Mouse (Mus musculus) left cerebral cortex, postnatal 4 days (tissue): Measurements from ENCODE around the gene Dlk1. TPM values are rescaled to one million over a fixed set of nuclear protein-coding genes. Genes with fewer than 3 reads are reported as not detected.
"Not testable (repeated sequence)": the region's sequence is repeated elsewhere in the genome, so short reads cannot be mapped to it uniquely, and the experiment has no call there.

Source experiments
- DNase-seq: peaks from one replicate; pipeline ENCODE4 v3.0.0-alpha.2; 2022
- intact Hi-C: fragments of 180-260 bp; cut with DNase I; formaldehyde crosslinking; loops from one replicate; pipeline ENCODE4 v1.15.1; 2025
- total RNA-seq, 2 experiments: library from RNA; stranded (reverse); gene quantifications; 2 replicates each; pipeline ENCODE4 v1.2.3; 2021

The Dlk1 gene
- total RNA-seq, 2 experiments from 2014 or later, result 2.6 to 4.6 TPM

GRCm38 (mm10) chr12:109438383-109438782, 14.2 kb upstream of the Dlk1 start:
- DNase-seq, result no peak
- intact Hi-C loops, result no loop called here

- DNase-seq, result no peak
Observed at GRCm38 (mm10) chr12:109439974-109440373, 12.6 kb upstream of the Dlk1 start.

GRCm38 (mm10) chr12:109441366-109441765, 11.3 kb upstream of the Dlk1 start:
- DNase-seq, result peak; percentile 46

More at GRCm38 (mm10) chr12:109439974-109440373, 12.6 kb upstream of the Dlk1 start:
- intact Hi-C loops, result no loop called here

DNA sequence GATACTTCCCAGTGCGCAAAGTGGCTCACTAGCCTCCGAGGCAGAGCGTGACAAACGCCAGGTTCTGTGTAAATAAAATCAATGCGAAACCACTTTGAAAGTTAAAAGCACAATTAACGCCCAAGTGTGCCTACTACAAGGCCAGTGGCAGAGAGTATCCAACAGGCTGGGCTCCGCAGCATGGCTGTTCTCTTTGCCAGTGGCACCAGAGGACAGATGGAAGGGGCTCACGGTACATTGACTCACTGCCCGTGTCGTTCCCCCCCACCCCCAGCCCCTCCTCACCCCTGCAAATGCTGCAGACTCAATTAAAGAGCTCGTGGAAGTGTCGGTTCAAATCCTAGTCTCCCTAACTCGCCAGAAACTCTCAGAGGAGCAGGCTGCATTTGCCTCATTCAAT, 10.5 kb upstream of the Dlk1 start:
- DNase-seq, result peak; percentile 54
- intact Hi-C loops, result no loop called here

More at GRCm38 (mm10) chr12:109441366-109441765, 11.3 kb upstream of the Dlk1 start:
- intact Hi-C loops, result no loop called here

DNA sequence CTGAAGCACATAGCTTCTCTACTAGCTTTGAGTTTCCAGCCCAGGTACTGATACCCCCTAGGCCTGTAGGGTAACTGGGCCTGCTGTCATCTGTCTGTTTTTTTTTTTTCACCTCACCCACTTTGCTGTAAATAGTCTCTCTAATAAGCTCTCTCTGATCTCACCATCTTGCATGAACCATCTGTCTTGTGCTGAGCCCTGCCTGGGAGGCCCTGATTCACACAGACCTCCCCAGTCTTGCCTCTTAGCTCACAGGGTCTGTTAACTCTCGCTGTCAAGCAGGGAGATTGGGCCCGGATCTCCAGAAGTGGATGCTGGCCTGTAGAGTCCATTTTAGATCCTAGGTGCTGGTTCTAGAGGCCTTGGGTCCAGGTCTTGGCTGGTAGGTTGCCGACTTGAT, 9.3 kb upstream of the Dlk1 start:
- DNase-seq, result no peak
- intact Hi-C loops, result no loop called here

DNA sequence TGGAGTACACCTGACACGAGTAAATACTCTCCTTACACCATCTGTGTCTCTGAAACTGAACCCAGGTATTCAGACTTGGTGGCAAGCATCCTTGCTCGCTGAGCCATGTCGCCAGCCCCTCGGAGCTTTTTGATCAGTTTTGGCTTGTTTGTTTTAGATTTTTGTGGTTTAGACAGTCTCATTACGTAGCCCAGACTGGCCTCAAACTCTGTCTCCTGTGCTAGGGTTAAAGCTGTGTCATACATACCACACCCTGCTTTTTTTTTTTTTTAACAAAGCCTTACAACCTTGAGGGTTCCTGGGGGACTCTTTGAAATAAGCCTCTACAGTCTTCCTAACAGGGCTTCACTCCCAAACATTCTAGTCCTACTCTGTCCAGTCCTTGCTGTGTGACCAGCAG, 7.6 kb upstream of the Dlk1 start:
- intact Hi-C loops, result no loop called here
- DNase-seq, result no peak

DNA sequence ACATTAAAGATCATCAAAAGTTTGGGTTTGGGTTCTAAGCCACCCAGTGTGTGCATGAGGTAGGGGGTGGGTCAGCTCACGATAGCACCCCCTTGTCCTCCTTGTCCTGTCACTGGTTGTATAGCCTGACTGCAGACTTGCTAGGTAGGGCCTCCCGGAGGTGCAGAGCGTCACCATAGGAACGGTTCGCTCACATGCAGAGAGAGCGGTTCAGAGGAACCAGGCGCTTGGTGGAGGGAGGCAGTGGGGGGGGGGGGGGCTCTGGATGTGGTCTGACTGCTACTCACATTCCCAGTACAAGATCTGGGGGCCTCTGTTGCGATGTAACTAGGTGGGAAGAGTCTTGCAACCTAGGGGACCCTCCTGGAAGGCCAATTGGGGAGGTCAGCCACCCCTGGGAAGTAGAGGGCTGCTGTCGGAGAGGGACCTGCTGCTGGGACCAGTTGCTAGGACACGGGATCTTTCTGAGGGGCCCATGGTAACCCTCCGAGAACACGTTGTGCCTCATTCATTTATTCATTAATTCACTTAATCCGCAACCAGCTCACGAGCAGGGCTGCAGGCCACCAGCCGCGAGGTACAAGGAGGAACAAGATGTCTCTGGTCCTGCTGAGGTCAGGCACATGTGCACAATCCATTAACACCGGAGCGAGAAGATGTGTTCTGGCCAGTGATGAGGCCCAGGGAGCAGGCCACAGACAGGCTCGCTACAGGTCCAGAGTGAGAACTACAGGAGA, 7.0 kb upstream of the Dlk1 start:
- no peak for DNase-seq
- intact Hi-C loops, result no loop called here

- intact Hi-C loops, result no loop called here
- DNase-seq, result no peak
Observed at GRCm38 (mm10) chr12:109446236-109446941, 6.2 kb upstream of the Dlk1 start.

DNA sequence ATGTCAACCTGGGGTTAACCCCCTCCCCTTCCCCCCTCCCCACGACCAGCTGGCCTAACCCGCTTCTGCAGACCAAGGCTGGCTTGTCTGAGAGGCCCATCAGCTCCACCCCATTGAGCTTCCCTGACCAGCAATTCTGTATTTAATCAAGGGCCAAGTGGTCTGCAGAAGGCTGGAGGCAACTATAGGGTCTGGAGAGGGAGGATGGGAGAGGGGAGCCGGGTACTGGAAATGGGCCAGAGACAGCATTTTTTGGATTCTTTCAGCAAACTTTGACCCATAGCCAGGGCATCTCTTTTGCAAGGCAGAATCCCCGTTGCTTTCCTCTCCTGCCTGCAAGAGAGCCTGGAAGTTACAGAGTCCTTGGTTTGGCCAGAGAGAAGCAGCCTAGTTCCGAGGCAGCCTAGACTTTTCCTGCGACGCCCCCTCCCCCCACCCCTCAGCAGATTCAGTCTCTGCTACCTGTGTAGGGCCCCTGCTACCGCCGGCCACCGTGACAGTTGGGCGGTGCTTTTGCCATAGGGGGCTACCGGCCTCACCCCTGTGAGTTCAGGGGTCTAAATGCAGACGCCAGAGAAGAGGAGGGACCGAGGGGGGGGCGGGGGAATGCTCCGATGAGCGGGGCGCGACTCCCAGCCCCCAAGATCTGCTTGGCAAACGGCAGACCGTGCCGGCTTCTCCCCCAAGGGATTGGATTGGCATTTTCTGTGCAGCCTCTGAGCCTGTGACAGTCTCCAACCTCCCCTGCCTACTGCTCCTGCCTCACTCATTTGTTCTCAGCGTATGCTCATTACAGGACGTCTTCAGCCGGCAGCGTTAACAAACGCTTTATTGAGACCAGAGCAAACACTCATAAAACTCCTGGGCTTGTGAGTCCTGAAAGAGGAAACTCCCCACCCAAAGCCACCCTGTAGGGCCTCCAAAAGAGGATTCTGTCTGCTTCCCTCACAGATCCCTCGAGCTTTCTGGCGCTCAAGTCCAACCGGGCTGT, 2.9 kb upstream of the Dlk1 start:
- intact Hi-C loops, result no loop called here
- DNase-seq, result no peak

GRCm38 (mm10) chr12:109453065-109453997, 708 bp downstream of the Dlk1 start:
- no peak for DNase-seq
- intact Hi-C loops, result no loop called here

GRCm38 (mm10) chr12:109454137-109454536, 1.5 kb downstream of the Dlk1 start:
- no peak for DNase-seq
- intact Hi-C loops, result no loop called here

GRCm38 (mm10) chr12:109456531-109457202, 4.0 kb downstream of the Dlk1 start:
- intact Hi-C loops, result no loop called here
- DNase-seq, result no peak

DNA sequence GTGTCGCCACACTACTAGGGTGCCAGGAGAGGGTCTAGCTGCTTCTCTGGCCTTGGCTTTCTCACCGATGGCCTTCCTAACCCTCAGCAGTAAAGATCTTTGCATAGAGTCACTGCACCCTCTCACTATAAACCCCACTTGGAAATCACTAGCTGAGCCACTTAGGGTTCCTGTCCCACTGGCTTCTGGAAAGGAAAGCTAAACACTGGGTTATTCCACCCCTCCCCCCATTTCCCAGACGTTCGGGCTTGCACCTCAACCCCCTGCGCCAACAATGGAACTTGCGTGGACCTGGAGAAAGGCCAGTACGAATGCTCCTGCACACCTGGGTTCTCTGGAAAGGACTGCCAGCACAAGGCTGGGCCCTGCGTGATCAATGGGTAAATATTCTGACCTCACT, 5.2 kb downstream of the Dlk1 start:
- intact Hi-C loops, result no loop called here
- DNase-seq, result no peak

GRCm38 (mm10) chr12:109458896-109459295, 6.3 kb downstream of the Dlk1 start:
- intact Hi-C loops, result no loop called here
- no peak for DNase-seq

- no peak for DNase-seq
- intact Hi-C loops, result no loop called here
Observed at GRCm38 (mm10) chr12:109459481-109460401, 7.1 kb downstream of the Dlk1 start.

DNA sequence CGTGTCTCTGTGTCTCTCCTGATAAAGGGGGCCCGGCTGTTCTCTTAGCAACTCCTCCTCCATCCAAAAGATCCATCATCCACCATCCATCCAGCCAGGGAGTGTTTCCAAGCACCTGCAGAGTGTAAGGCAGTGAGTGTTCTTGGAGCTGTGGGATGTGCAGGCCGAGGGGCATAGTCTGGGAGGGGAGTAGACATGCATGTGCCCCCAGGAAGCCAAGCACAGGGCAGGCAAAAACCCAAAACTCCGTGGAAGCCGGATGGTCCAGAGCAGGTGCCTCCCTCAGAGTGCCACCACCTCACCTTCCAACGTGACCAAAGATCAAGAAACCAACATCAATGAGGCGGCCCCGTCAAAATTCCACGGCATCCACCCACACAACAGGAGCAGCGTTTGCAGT, 10.0 kb downstream of the Dlk1 start:
- intact Hi-C loops, result no loop called here
- DNase-seq, result no peak

- intact Hi-C loops, DNase-seq: not testable (repeated sequence)
Observed at GRCm38 (mm10) chr12:109467417-109467816, 14.8 kb downstream of the Dlk1 start.

GRCm38 (mm10) chr12:109469793-109470192, 17.2 kb downstream of the Dlk1 start:
- DNase-seq, result no peak
- intact Hi-C loops, result no loop called here
